Mouse (Mus musculus) mouse embryonic stem cell (cell line): ENCODE measurements around the gene Ric8a.

Experiments used
- in situ Hi-C, 2 experiments: fragments of 300-500 bp; cut with MboI; formaldehyde crosslinking; loops; 1 replicate in 1 of 2; 3 replicates in 1 of 2; pipeline ENCODE4 v1.14.3; 2019 to 2020; ENCODE audit warnings: low sequenced_read_pairs in 2 of 2, low pct_unique_long_range_greater_than_20kb in 1 of 2, mixed read lengths in 1 of 2; ENCODE audit not compliant: unreplicated experiment in 1 of 2

The Ric8a gene

DNA sequence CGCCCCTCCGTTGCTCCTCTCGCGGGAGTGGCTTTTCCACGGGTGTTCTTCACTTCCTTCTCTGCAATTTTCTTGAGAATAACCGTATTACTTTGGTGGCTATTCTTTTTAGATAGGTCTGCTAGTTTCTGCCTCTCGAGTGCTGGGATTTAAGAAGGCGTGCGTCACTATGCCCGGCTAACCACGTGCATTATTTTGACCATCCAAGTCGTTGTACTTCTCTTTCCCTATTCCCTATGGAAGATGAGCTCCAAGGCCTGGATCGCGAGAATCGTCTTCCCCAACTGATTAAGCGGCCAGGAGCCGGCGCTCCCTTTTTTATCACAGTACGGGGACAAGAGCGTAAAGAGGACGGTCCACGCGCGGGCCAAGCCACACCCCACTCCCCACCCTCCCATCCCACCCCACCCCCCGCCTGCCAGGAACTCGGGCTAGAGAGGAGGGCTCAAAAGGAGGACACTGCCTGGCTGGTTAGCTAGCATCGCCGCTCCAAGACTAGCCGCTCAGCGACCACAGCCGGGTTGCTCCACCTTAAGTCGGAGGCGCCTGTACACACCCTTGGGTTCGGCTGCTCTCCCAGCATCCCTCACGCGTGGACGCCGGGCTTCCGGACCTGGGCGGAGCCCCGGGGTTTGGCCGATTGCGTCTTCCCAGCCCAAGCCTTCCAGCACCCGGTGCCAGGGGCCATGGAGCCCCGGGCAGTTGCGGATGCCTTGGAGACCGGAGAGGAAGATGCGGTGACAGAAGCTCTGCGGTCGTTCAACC lies at the start of gene Ric8a:
TSS of gene Ric8a (plus strand) at position 173 of the 765 bp plus-strand sequence.
- in situ Hi-C loops = no loop called here

DNA sequence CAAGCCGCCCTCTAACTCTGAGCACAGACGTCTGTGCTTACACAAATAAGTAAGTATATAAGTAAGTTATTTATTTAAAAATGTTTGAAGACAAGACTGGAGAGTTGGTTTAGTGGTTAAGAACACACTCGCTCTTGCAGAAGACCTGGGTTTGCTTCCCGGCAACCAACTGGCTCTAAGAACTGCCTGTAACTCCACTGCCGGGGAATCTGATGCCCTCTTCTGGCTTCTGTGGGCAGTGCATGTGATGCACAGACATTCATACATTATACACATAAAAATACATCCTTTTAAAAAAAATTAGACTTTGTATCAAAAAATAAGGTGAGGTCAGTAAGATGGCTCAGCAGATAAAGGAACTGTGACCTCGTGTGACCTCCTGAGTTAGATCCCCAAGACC lies 46.3 kb upstream of the Ric8a start:
- in situ Hi-C loops = no loop called here

DNA sequence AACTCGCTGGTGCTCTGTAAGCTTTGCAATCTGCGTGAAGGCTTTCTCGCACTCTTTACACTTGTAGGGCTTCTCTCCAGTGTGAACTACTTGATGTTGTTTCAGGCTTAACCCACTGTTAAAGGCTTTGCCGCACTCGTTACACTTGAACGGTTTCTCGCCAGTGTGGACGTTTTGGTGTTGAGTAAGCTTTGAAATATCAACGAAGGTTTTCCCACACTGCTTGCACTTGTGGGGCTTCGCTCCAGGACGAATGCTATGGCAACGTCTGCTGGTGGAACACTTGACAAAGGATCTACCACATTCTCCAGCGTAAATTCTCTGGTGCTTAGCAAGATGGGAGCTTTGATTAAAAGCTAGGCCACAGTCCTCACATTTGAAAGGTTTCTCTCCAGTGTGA lies 45.0 kb upstream of the Ric8a start:
- in situ Hi-C loops = no loop called here

DNA sequence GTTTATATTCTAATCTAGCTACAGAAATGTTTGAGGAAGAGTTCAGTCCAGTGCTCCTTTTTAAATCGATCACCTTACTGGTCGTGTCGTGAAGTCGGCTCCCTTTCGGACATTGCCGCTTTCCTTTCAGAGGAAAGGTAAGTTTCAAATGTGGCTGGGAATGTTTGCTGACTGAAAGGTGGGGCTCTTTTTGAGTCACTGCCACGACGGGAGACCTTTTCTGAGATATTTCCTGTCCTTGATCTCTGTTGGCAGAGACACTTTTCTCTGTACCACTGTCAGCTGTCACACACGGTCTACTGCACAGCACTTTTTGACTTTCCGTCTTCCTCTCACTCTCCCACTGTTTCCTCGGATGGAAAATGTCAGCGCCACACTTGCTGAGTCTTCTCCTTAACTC lies 43.9 kb upstream of the Ric8a start:
- in situ Hi-C loops = no loop called here

DNA sequence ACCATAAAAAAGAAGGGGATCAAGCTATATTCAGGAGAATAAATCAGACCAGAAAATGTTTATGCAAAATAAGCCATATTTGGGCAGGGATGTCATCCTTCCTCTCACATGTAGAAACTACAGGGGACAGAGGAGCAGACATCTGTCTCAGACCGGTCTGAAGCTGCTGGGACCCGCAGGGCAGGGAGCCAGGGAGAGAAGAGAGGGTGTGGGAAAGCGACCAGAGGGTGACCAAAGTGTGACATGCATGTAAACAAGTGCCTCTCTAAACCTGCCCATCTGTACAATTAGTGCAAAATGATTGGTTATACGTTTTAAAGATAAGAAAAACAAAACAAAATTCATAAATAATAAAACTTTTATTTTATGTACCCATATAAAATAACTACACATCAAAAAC lies 36.6 kb upstream of the Ric8a start:
- in situ Hi-C loops = no loop called here

DNA sequence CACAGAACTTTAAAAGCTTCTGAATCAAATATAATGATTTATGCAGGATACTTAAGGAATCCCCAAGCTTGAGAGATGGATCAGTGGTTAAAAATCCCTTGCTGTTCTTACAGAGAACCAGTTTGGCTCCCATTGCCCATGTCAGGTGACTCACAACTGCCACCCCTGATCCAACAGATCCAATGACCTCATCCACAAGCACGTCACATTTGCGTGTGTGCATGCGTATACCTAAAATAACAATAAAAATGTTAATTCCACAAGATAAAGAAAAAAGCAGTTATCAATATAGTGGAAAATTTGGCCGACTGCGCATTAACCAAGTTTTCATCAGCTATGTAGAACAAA lies 35.5 kb upstream of the Ric8a start:
- in situ Hi-C loops = no loop called here

DNA sequence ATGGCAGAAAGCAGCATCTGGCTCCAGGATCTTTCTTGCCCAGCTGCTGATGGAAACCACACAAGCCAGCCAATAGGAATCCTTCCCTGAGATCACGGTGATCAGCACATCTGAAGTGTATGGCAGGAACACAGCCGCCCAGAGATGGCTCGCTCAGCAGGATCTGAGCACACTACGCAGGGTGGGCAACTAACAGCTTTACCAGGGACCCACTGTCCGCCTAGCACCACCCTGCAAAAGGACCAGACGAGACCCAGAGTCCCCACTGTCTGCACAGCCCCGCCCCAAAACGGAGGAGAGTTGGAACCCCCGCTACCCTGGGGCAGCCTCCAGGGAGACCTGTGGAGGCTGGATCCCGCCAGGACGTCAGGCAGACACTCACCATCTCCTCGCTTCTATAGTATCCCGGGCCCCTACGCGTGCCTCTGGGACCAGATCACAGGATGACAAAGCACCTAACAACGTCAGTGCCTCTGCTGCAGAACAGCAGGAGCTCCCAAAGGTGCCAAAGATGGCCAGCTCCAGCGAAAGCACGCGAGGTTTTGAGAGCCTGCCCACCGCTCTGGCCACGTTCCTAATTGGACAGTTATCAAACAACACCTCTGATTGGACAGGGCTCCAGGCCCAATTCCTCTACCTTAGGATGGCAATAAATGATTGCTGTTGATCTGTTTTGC lies 35.0 kb upstream of the Ric8a start, which contains the start of gene Zfp941:
TSS of gene Zfp941 (minus strand) at position 526 of the 677 bp plus-strand sequence.
- in situ Hi-C loops = no loop called here

DNA sequence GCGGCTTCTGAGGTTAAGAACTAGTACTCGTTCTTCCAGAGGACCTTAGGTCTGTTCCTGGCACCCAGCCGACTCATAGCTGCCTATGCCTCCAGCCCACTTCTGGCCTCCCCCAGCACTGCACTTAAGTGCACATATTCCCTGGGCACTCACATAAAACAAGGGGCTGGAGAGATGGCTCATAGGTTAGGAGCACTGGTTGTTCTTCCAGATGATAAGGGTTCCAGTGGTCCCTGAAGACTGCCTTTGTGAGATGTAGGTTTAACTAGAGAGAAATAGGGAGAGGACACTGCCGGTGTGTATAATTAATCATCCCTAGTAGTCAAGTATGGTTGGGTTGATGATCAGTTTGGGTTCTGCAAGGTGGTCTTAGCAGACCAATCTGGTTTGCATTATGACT lies 34.0 kb upstream of the Ric8a start:
- in situ Hi-C loops = no loop called here

DNA sequence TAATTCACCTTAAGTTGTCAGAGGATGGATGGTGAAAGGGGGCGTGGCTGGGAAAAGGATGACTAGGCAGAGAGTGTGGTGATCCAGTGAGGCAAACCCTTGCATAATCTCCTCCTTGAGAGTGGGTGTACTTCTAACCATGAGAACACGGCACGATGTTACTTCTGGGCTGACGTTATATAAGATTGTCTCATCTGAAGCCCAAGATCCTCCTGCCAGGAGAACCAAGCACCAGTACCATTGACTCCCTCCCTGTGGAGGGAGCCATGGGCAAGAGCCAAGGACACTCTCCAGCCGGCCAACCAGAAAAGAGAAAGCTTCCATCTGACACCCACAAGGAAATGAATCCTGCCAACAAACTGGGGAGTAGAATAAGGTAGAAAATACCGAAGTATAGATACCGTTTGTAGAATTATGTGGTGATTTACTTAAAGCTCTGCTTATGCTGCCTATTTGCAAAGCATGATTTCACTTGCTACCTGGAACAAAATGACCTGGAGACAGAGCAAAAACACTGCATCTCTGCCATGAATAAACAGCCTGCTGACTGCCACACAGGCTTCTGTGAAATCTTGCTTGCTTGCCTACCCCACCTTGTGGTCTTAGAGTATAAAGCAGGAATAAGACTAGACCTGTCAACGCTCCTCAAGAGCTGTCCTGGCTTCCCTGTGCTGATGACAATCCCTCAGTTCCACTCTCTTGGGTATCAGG lies 28.4 kb upstream of the Ric8a start:
- in situ Hi-C loops = no loop called here

DNA sequence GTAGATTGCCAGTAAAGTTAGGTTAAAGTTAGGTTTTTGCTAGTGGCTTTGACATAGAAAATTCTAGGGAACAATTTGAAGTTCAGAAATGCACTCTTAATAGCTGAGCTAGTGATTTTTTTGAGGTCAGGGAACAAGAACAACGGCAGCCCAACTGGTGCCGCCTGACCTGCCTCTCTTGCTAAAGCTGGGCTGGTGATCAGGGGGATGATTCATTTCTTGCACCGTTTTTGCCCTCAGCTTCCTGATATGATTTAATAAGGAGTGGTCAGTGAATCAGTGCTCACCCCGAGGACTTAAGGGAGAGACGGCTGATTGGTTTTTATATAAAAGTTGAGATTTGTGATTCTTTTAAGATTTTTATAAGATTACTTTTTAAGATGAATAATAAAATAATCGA lies 25.3 kb upstream of the Ric8a start:
- in situ Hi-C loops = no loop called here

DNA sequence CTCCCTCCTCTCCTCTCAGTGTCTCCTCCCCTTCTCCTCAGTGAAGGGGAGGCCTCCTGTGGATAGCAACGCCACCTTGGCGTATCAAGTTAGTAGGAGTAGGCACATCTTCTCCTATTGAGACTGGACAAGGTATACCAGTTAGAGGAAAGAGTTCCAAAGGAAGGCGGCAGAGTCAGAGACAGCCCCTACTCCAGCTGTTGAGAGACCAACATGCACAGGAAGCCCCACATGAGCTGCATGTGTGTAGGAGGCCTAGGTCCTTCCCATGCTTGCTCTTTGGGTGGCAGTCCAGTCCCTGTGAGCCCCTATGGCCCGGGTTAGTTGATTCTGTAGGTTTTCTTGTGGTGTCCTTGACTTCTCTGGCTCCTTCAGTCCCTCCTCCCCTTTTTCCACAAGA lies 23.4 kb upstream of the Ric8a start:
- in situ Hi-C loops = no loop called here

DNA sequence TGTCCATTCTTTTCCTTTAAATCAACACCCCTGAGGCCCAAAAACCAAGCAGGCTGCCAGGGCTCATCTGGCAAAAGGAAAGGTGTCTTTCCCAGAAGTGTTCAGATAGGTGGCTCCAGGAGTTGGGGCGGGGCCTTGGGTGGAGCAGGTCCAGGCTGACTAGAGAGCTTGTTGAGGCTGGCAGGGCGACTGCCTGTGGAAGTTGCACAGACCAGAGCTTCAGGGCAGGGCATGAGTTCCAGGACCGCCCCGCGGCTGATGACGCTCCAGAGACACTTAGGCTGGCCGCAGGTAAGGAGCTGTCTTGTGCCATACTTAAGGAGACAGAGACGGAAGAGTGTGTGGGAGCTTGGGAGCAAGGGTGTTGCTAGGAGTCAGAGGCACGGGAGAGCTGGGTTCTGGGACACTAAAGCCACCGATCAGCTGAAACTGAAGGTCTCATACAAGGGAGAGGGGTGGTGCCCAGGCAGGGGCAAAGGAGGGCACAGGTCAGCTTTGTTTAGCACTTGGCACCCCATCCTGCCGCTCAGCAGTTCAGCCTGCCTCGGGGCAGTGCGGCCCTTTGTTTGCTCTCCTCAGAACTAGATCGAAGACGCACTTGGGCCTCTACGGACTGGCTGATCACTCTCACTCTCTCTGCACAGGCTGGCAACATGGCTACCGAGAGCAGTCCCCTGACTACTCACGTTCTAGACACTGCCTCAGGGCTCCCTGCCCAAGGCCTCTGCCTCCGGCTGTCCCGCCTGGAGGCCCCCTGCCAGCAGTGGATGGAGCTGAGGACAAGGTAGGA lies 21.6 kb upstream of the Ric8a start, which contains the start of gene Urah:
TSS of gene Urah (plus strand) at position 51 of the 790 bp plus-strand sequence.
- in situ Hi-C loops = no loop called here

DNA sequence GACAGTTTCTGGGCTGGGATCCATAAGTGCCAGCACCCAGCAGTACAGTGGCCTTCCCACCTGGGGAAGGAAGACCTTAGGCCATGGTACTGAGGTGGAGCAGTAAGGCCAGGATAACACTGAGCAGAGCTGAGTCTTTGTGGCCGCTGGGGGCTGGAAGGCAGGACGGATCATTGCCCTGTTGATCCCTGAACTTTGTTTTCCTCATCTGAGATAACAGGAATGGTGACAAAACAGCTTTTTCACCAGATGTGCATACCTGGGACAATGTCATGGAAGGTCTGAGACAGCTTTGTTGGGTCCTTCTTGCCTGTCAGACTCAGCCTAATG lies 21.0 kb upstream of the Ric8a start:
- in situ Hi-C loops = no loop called here

DNA sequence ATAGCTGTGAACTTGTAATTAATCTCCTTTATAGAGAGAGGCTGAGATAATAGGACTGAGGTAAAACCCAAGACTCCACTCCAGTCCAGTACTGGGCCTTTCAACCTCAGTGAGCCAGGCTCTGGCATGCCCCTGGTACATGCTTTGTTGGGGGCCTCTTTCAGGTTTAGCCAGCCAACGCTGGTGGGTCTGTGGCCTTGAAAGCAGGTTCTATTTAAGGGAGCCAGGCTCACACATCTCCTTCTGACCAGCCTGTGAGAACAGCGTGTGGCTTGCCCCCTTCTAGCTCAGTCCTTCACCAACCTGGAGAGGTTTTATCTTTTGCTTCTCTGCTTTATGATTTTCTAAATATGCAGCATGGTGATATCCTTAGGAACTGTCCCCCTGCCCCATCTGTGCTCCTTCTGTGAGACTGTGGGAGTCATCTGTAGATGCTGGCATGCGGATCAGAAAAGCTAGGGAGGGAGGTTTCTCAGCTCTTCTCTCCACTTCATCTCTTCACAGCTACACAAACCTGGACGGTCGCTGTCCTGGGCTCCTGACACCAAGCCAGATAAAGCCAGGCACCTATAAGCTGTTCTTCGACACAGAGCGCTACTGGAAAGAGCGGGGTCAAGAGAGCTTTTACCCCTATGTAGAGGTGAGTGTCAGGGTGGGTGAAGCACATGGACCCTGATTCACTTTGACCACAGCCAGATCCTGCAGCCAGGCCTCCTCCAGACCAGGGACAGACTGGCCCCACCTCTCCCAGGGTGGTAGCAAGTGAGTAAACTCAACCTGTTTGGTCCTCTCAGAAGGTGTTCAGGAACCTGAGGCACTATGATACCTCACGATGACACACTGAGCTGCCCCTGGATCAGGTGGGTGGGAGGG lies 20.3 kb upstream of the Ric8a start:
- in situ Hi-C loops = no loop called here

DNA sequence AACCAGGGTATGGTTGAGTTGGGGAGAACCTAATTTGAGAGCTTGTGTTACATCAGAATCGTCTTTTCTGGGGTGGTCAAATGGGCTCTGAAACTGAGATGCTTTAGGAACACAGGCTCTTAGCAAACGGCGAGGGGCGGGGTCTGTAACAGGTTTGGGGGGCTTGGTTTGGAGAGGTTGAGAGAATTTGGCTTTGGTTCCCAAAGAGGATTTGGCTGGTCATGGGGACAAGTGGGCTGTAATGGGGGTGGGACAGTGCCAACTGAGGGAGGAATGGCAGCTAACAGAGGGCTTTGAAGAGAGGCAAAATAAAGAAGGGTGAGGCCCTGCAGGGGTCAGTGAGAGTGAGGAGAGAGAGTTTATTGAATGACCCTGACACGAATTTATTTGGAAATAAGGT lies 17.2 kb upstream of the Ric8a start:
- in situ Hi-C loops = no loop called here

DNA sequence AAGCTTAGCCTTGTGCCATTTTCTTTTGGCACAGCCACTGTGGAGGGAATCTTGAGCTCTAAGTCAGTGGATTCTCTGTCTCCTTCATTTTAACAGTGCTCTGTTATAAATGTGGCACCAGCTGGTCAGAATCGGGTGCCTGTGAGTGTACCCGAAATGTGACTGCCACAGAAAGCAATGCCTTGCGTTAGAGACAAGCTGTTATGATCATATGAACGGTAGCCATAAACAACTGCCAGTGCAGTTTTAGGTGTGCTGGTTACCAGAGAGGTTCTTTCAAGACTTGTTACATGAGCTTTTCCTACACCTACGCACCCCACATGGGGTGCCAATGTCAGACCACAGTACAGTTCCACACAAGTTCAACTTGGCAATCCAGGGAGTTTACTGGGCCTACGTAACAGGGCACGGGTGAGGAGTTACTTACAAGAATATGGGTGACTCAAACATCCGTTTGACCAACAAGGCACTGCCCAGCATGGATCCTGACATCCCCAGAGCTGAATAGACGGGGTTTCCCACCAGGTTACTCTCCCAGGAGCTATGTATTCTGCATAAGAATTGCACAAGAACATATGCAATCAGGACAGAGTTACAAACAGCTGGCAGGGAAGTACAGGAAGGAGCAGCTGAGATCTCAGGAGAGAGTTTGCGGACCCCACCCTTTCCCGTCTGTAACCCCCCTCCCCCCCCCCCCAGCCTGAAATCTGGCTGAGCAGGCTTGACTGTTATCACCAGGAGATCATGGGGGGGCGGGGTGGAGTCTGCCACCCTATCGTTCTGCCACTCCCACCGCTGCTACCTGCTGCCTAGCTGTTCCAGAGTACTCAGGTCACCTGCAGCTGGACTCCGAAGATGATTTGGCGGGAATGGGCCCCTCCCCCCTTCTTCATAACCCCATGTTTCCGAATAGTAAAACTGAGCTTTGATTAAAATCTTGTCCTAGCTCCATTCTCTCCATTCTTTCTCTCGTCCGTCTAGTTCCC lies 15.7 kb upstream of the Ric8a start:
- in situ Hi-C loops = loop anchor here (5.0 to 10.0 kb wide), 3 partner anchors 61 to 334 kb away; partner anchors contain the start of genes Rnh1 (in 2 of the 2) and Cox8b (in 1 of the 2)

DNA sequence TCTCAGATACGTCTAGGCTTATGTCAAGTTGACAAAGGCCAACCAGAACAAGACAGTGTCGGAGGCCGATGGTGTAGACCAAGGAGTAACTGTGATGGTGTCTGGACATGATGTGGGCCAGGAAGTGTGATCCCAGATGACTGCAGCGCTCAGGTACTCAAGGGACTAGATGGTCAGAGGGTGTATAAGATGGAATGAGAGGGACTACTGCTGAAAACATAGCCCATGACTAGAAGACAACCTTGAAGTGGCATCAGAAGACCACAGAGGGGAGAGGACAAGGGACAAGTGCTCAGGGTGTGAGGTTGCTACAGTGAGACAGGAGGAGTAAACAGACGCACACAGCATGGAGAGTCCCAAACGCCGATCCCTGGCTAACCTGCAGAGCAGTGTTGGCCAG lies 13.0 kb upstream of the Ric8a start:
- in situ Hi-C loops = loop anchor here (5.0 to 10.0 kb wide), 3 partner anchors 58 to 331 kb away; partner anchors contain the start of genes Rnh1 (in 2 of the 2) and Cox8b (in 1 of the 2)
